Comparison of ENCODE assay signal across 7 mouse cellular contexts in the genomic region with DNA sequence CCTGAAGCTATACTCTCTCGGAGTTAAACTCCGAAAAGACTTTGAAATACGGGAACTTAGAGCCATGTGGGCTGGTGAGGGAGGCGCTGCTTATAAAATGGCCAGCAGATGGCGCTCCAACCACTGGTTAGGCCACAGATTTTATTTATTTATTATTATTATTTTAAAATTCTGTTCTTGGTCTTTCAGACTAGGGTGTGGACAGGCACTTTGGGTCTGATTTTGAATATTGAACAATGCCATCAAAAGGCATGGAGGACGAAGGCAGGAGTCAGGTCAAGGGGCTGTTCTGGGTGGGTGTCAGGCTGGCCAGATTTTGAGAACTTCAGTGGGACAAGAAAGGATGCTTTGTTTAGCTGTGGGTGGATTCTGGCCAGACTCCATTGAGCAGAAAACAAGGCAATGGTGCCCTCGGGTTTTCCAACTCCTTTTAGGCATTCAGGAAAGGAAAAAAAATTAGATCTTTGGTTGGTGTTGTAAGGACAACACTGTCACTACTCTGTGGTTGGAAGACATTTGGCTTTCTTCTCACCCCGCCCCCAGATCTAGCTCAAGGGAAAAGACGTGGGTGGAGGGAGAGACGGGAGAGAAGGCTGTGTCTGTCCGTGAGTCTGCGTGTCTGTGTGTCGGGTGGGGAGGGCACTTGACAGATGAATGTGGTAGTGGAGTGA.
DNase-seq lines count a peak whose midpoint lies in the region; ATAC-seq lines count a peak whose summit lies in the region.

No protein-coding gene starts in this region.

- DNase-seq in ZHBTc4 (ENCODE audit: low read depth, low spot score) = peak; percentile 63
- DNase-seq in cerebellum, adult 18-20 months = peak; percentile 51 to 72
- peak; percentile 89 for DNase-seq in hindbrain, embryonic 14.5 days (ENCODE audit: low spot score)
- peak; percentile 62 to 89 for DNase-seq in layer of hippocampus, postnatal 25 days (ENCODE audit: extremely low spot score in 1 of 2, low spot score in 1 of 2)
- peak; percentile 20 to 69 for DNase-seq in spleen, postnatal 10 days (ENCODE audit: low spot score in 2 of 2)

- peaks cover 7% of the 10 kb centered on the region for H3K4me1 ChIP-seq in forebrain, embryonic 16.5 days (replicated peaks; ENCODE audit: control insufficient read depth, insufficient read depth, low read length)
- no peaks in the 10 kb centered on the region for H3K4me1 ChIP-seq in hindbrain, embryonic 14.5 days (replicated peaks; ENCODE audit: control insufficient read depth, insufficient read depth, low read length)

- no peak overlapping the region for H3K4me3 ChIP-seq in forebrain, embryonic 16.5 days (replicated peaks; ENCODE audit: low read length)
- H3K4me3 ChIP-seq in hindbrain, embryonic 14.5 days (replicated peaks; ENCODE audit: low read length) = no peak overlapping the region

- H3K4me2 ChIP-seq in forebrain, embryonic 16.5 days (ENCODE audit: low read length) = no peak overlapping the region
- no peak overlapping the region for H3K4me2 ChIP-seq in hindbrain, embryonic 14.5 days (replicated peaks)

- no peaks in the 10 kb centered on the region for H3K9me3 ChIP-seq in forebrain, embryonic 16.5 days (ENCODE audit: control insufficient read depth, low read length)
- H3K9me3 ChIP-seq in hindbrain, embryonic 14.5 days (ENCODE audit: control insufficient read depth, low read length) = no peaks in the 10 kb centered on the region

- peak; percentile 49; the same call in 1 of the 2 replicates for ATAC-seq in forebrain, embryonic 16.5 days
- peak; percentile 51; the same call in 1 of the 2 replicates for ATAC-seq in hindbrain, embryonic 14.5 days (ENCODE audit: low FRiP score)
- ATAC-seq in megakaryocyte-erythroid progenitor cell, adult 5-6 weeks (replicated peaks; ENCODE audit: low FRiP score, low TSS enrichment, poor library complexity, severe bottlenecking) = 0 out of 2 replicates have a peak, but pooled peaks have one; percentile 47

- H3K9ac ChIP-seq in forebrain, embryonic 16.5 days (replicated peaks; ENCODE audit: low read depth, low read length) = no peak overlapping the region
- H3K9ac ChIP-seq in hindbrain, embryonic 14.5 days = no peak overlapping the region

- no peak overlapping the region for H3K27ac ChIP-seq in forebrain, embryonic 16.5 days (ENCODE audit: low read length)
- no peak overlapping the region for H3K27ac ChIP-seq in hindbrain, embryonic 14.5 days

- WGBS in forebrain, embryonic 16.5 days = 8% methylated on average over 13 of the region's 13 CpGs
- 22% methylated on average over 13 of the region's 13 CpGs for WGBS in hindbrain, embryonic 14.5 days

- no peaks in the 10 kb centered on the region for H3K36me3 ChIP-seq in forebrain, embryonic 16.5 days (ENCODE audit: control insufficient read depth, insufficient read depth)
- no peaks in the 10 kb centered on the region for H3K36me3 ChIP-seq in hindbrain, embryonic 14.5 days (replicated peaks; ENCODE audit: control insufficient read depth, insufficient read depth)

- peaks cover 34% of the 10 kb centered on the region for H3K27me3 ChIP-seq in forebrain, embryonic 16.5 days (replicated peaks; ENCODE audit: control insufficient read depth, insufficient read depth, low read length)
- peaks cover 46% of the 10 kb centered on the region for H3K27me3 ChIP-seq in hindbrain, embryonic 14.5 days (ENCODE audit: control insufficient read depth, insufficient read depth, low read length)
